Mouse (Mus musculus): ENCODE measurements around the gene Gramd2. TPM values are rescaled to one million over a fixed set of nuclear protein-coding genes. Genes with fewer than 3 reads are reported as not detected.

The Gramd2 gene
- polyA plus RNA-seq, 1 experiment, result 4.5 TPM

- H3K9me3 ChIP-seq (replicated peaks; ENCODE audit: control insufficient read depth, insufficient read depth, low read length, poor library complexity, severe bottlenecking), result no peaks in the 10 kb centered on the region
- no peaks in the 10 kb centered on the region for H3K27me3 ChIP-seq (ENCODE audit: control insufficient read depth, insufficient read depth, low read length, poor library complexity, severe bottlenecking)
- TF ChIP-seq CTCF (IDR thresholded peaks at IDR 0.05; ENCODE audit: low read depth, low read length), result no peak
- no peak for TF ChIP-seq POLR2A (IDR thresholded peaks at IDR 0.05; ENCODE audit: insufficient read depth, low read length)
- no peak for TF ChIP-seq EP300 (IDR thresholded peaks at IDR 0.05; ENCODE audit: insufficient read depth, low read depth, low read length)
- no peak overlapping the region for H3K9ac ChIP-seq (ENCODE audit: low read depth, poor library complexity, severe bottlenecking)
- no peak overlapping the region for H3K27ac ChIP-seq (ENCODE audit: insufficient read depth, low read length)
- no peak overlapping the region for H3K4me3 ChIP-seq (ENCODE audit: low read depth, low read length)
- no peaks in the 10 kb centered on the region for H3K4me1 ChIP-seq (ENCODE audit: control insufficient read depth, insufficient read depth, low read length)
- H3K36me3 ChIP-seq (ENCODE audit: control insufficient read depth, insufficient read depth, low read length, poor library complexity, severe bottlenecking), result peaks cover 10% of the 10 kb centered on the region
Observed at GRCm38 (mm10) chr9:59654450-59654983, 25.4 kb upstream of the Gramd2 start.

GRCm38 (mm10) chr9:59655958-59656634 is 23.8 kb upstream of the Gramd2 start, which contains the start of gene Pkm:
TSS of gene Pkm (plus strand) at chr9:59656368.
- peak within 1 kb of the TSS; percentile 89 for H3K9ac ChIP-seq (ENCODE audit: low read depth, poor library complexity, severe bottlenecking)
- H3K36me3 ChIP-seq (ENCODE audit: control insufficient read depth, insufficient read depth, low read length, poor library complexity, severe bottlenecking), result peaks cover 19% of the 10 kb centered on the region
- TF ChIP-seq CTCF (IDR thresholded peaks at IDR 0.05; ENCODE audit: low read depth, low read length) (no peak), POLR2A (IDR thresholded peaks at IDR 0.05; ENCODE audit: insufficient read depth, low read length) (peak; percentile 100), EP300 (IDR thresholded peaks at IDR 0.05; ENCODE audit: insufficient read depth, low read depth, low read length) (0 out of 2 replicates have a peak, but pooled peaks have one; percentile 41)
- H3K4me3 ChIP-seq (ENCODE audit: low read depth, low read length), result peak within 1 kb of the TSS; percentile 93
- no peaks in the 10 kb centered on the region for H3K27me3 ChIP-seq (ENCODE audit: control insufficient read depth, insufficient read depth, low read length, poor library complexity, severe bottlenecking)
- H3K4me1 ChIP-seq (ENCODE audit: control insufficient read depth, insufficient read depth, low read length), result no peaks in the 10 kb centered on the region
- peak within 1 kb of the TSS; percentile 92 for H3K27ac ChIP-seq (ENCODE audit: insufficient read depth, low read length)
- no peaks in the 10 kb centered on the region for H3K9me3 ChIP-seq (replicated peaks; ENCODE audit: control insufficient read depth, insufficient read depth, low read length, poor library complexity, severe bottlenecking)

- peaks cover 24% of the 10 kb centered on the region for H3K36me3 ChIP-seq (ENCODE audit: control insufficient read depth, insufficient read depth, low read length, poor library complexity, severe bottlenecking)
- H3K27me3 ChIP-seq (ENCODE audit: control insufficient read depth, insufficient read depth, low read length, poor library complexity, severe bottlenecking), result no peaks in the 10 kb centered on the region
- H3K9me3 ChIP-seq (replicated peaks; ENCODE audit: control insufficient read depth, insufficient read depth, low read length, poor library complexity, severe bottlenecking), result no peaks in the 10 kb centered on the region
- H3K4me1 ChIP-seq (ENCODE audit: control insufficient read depth, insufficient read depth, low read length), result no peaks in the 10 kb centered on the region
- H3K4me3 ChIP-seq (ENCODE audit: low read depth, low read length), result peak overlapping the region; percentile 93
- peak; percentile 14 for TF ChIP-seq POLR2A (IDR thresholded peaks at IDR 0.05; ENCODE audit: insufficient read depth, low read length)
- peak; percentile 84 for TF ChIP-seq EP300 (IDR thresholded peaks at IDR 0.05; ENCODE audit: insufficient read depth, low read depth, low read length)
- peak; percentile 33 for TF ChIP-seq CTCF (IDR thresholded peaks at IDR 0.05; ENCODE audit: low read depth, low read length)
- peak overlapping the region; percentile 89 for H3K9ac ChIP-seq (ENCODE audit: low read depth, poor library complexity, severe bottlenecking)
- H3K27ac ChIP-seq (ENCODE audit: insufficient read depth, low read length), result peak overlapping the region; percentile 82
Observed at GRCm38 (mm10) chr9:59656635-59657617, 23.0 kb upstream of the Gramd2 start.

GRCm38 (mm10) chr9:59658146-59658545 is 21.8 kb upstream of the Gramd2 start:
- H3K36me3 ChIP-seq (ENCODE audit: control insufficient read depth, insufficient read depth, low read length, poor library complexity, severe bottlenecking), result peaks cover 36% of the 10 kb centered on the region
- TF ChIP-seq CTCF (IDR thresholded peaks at IDR 0.05; ENCODE audit: low read depth, low read length) (no peak), EP300 (IDR thresholded peaks at IDR 0.05; ENCODE audit: insufficient read depth, low read depth, low read length) (no peak), POLR2A (IDR thresholded peaks at IDR 0.05; ENCODE audit: insufficient read depth, low read length) (no peak)
- peak overlapping the region; percentile 93 for H3K4me3 ChIP-seq (ENCODE audit: low read depth, low read length)
- H3K9me3 ChIP-seq (replicated peaks; ENCODE audit: control insufficient read depth, insufficient read depth, low read length, poor library complexity, severe bottlenecking), result no peaks in the 10 kb centered on the region
- H3K27me3 ChIP-seq (ENCODE audit: control insufficient read depth, insufficient read depth, low read length, poor library complexity, severe bottlenecking), result no peaks in the 10 kb centered on the region
- H3K9ac ChIP-seq (ENCODE audit: low read depth, poor library complexity, severe bottlenecking), result peak overlapping the region; percentile 89
- peak overlapping the region; percentile 52 for H3K27ac ChIP-seq (ENCODE audit: insufficient read depth, low read length)
- H3K4me1 ChIP-seq (ENCODE audit: control insufficient read depth, insufficient read depth, low read length), result peaks cover 2% of the 10 kb centered on the region

DNA sequence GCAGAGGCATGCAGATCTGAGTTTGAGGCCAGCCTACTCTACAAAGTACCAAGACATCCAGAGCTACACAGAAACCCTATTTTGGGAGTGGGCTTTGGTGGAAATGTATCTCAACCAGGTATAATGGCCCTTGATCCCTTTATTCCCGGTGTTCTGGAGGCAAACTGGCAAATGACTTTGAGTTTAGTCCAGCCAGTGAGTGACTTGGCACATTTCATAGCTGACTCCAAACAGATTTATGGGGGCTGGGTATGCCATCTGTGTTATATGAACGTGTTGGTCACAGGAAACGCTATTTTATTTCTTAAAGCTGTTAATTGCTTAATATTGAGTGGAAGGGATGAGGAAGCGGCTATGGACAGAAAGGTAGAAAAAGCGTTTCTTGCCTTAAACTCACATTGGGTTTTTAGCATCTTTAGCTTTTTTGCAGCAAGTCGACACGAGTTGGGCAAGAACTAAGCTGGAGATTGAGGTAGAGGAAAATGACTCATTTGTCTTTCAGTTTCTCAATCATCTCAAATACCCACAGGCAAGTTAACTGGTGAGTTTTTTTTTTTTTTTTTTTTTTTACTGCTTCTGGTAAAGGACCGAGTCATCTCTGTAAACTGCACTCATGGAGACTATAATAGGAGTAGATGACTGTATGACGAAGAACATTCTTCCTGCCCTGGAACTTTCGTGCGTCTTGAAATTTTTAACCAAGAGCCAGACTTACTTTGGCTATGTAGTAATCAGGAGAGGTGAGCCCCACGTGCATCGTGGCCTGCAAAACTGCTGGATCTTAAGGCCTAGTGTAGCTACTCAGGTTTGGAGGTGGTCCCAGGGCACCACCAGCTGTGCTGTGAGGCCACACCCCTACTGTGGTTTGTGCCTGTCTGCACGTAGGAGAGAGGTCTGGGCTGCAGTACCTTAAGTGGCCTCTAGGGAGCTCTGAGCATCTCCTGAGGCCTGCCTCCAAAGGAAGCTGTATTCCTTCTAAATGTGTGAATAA is 20.6 kb upstream of the Gramd2 start:
- Histone ChIP-seq H3K9me3 (replicated peaks; ENCODE audit: control insufficient read depth, insufficient read depth, low read length, poor library complexity, severe bottlenecking) (no peaks in the 10 kb centered on the region), H3K4me3 (ENCODE audit: low read depth, low read length) (peak overlapping the region; percentile 93), H3K36me3 (ENCODE audit: control insufficient read depth, insufficient read depth, low read length, poor library complexity, severe bottlenecking) (peaks cover 48% of the 10 kb centered on the region), H3K4me1 (ENCODE audit: control insufficient read depth, insufficient read depth, low read length) (peaks cover 3% of the 10 kb centered on the region), H3K9ac (ENCODE audit: low read depth, poor library complexity, severe bottlenecking) (peak overlapping the region; percentile 89), H3K27me3 (ENCODE audit: control insufficient read depth, insufficient read depth, low read length, poor library complexity, severe bottlenecking) (no peaks in the 10 kb centered on the region), H3K27ac (ENCODE audit: insufficient read depth, low read length) (peak overlapping the region; percentile 55)
- TF ChIP-seq CTCF (IDR thresholded peaks at IDR 0.05; ENCODE audit: low read depth, low read length), result peak; percentile 69
- peak; percentile 90 for TF ChIP-seq EP300 (IDR thresholded peaks at IDR 0.05; ENCODE audit: insufficient read depth, low read depth, low read length)
- peak; percentile 89 for TF ChIP-seq POLR2A (IDR thresholded peaks at IDR 0.05; ENCODE audit: insufficient read depth, low read length)
